Mouse (Mus musculus) hindbrain, embryonic 11.5 days (tissue): ENCODE data around the gene Gm9603. TPM values are rescaled to one million over a fixed set of nuclear protein-coding genes. Genes with fewer than 3 reads are reported as not detected.
"Not testable (repeated sequence)": the region's sequence is repeated elsewhere in the genome, so short reads cannot be mapped to it uniquely, and the experiment has no call there.

Experiments
- ATAC-seq: fragments of 200-750 bp; cut with Nextera tagmentation; 2 replicates; pipeline ENCODE4 v1.8.0; 2017; ENCODE audit warnings: mild to moderate bottlenecking, moderate TSS enrichment, moderate library complexity; ENCODE audit not compliant: low FRiP score
- DNase-seq: peaks from one replicate; pipeline ENCODE4 v3.0.0-alpha.2; 2015; ENCODE audit warnings: low spot score
- H3K27ac ChIP-seq: fragments of 300-500 bp; sonication (generic); 2 replicates; pipeline ENCODE4 v1.5.1; 2014; ENCODE audit warnings: mild to moderate bottlenecking, low read depth, low read length
- H3K27me3 ChIP-seq: fragments of 300-500 bp; sonication (generic); 2 replicates; pipeline ENCODE4 v1.6.1; 2014; ENCODE audit warnings: mild to moderate bottlenecking, low read length, moderate library complexity, mixed read lengths; ENCODE audit not compliant: control insufficient read depth, insufficient read depth
- H3K36me3 ChIP-seq: fragments of 300-500 bp; sonication (generic); 2 replicates; pipeline ENCODE4 v1.6.1; 2014; ENCODE audit warnings: mild to moderate bottlenecking, low read length, moderate library complexity, mixed read lengths; ENCODE audit not compliant: control insufficient read depth, insufficient read depth
- H3K4me1 ChIP-seq: fragments of 300-500 bp; sonication (generic); replicated peaks from 2 replicates; pipeline ENCODE4 v1.6.1; 2014; ENCODE audit warnings: low read length, mixed read lengths; ENCODE audit not compliant: control insufficient read depth, insufficient read depth
- H3K4me2 ChIP-seq: fragments of 300-500 bp; sonication (generic); replicated peaks from 2 replicates; pipeline ENCODE4 v1.6.1; 2014; ENCODE audit warnings: mild to moderate bottlenecking, low read depth, low read length
- H3K4me3 ChIP-seq: fragments of 300-500 bp; sonication (generic); 2 replicates; pipeline ENCODE4 v1.5.1; 2014; ENCODE audit warnings: low read depth, low read length
- H3K9ac ChIP-seq: fragments of 300-500 bp; sonication (generic); 2 replicates; pipeline ENCODE4 v1.6.1; 2014; ENCODE audit warnings: low read depth, low read length
- H3K9me3 ChIP-seq: fragments of 300-500 bp; sonication (generic); 2 replicates; pipeline ENCODE4 v1.6.1; 2016; ENCODE audit warnings: low read length; ENCODE audit not compliant: control insufficient read depth
- WGBS: fragments of 180-500 bp; shearing (Covaris S2); extraction: QIAGEN DNeasy Blood & Tissue Kit; methylation state at CpG from one replicate; pipeline ENCODE4 v1.1.7; 2014; 5-methylcytosine and 5-hydroxymethylcytosine counted together
- polyA plus RNA-seq: library from polyadenylated mRNA; unstranded; fragments of >200 nt; fragmentation: Nextera tagmentation; extraction: Ambion mirVana; gene quantifications from 2 replicates; pipeline ENCODE4 v1.2.1, GENCODE M21; 2014

The Gm9603 gene
- polyA plus RNA-seq, result not detected in 2 replicates

DNA sequence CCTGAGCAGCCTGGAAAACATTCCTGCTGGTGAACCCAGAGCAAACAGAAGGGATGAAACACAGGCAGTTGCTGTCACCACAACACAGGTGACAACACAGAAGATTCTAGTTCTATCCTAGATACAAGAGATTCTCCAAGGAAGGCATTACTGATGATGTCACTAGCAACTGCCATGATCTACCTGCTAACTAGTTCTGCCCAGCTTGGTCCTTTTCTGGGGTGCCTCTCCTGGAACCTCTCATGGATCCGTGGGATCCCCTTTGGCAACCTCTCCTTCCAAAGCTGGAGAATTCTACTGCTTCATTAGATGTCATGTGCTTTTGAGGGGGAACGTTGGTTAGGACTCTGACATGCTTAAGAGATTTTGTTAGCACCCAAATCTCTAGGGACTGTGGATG, at the start of gene Gm9603:
TSS of gene Gm9603 (minus strand) at position 101 of the 400 bp plus-strand sequence.
- no CpG with 5 or more reads among the region's 2 CpGs for WGBS
- ATAC-seq, H3K27ac ChIP-seq, DNase-seq, H3K9me3 ChIP-seq, H3K4me1 ChIP-seq, H3K27me3 ChIP-seq, H3K36me3 ChIP-seq, H3K9ac ChIP-seq, H3K4me3 ChIP-seq, H3K4me2 ChIP-seq: not testable (repeated sequence)

DNA sequence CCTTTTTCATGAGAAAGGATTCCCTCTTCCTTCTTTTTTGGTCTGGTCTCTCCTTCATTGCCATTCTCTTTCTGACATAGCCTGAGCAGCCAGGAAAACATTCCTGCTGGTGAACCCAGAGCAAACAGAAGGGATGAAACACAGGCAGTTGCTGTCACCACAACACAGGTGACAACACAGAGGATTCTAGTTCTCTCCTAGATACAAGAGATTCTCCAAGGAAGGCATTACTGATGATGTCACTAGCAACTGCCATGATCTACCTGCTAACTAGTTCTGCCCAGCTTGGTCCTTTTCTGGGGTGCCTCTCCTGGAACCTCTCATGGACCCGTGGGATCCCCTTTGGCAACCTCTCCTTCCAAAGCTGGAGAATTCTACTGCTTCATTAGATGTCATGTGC, 54.3 kb downstream of the Gm9603 start, which contains the start of gene Gm8265:
TSS of gene Gm8265 (minus strand) at position 101 of the 400 bp plus-strand sequence.
- no CpG with 5 or more reads among the region's 1 CpGs for WGBS
- not testable (repeated sequence) for H3K9ac ChIP-seq, H3K4me3 ChIP-seq, DNase-seq, H3K27ac ChIP-seq, H3K4me1 ChIP-seq, H3K36me3 ChIP-seq, H3K27me3 ChIP-seq, H3K4me2 ChIP-seq, ATAC-seq, H3K9me3 ChIP-seq

Other genes starting within 250 kb of the Gm9603 start
- 0.98 and 1.3 TPM in 2 replicates for gene Gm3194, start 232.0 kb downstream of the Gm9603 start, polyA plus RNA-seq
- gene Gm8246, start 209.6 kb downstream of the Gm9603 start, polyA plus RNA-seq, result not detected in 2 replicates
- gene Gm3187, start 203.2 kb downstream of the Gm9603 start, polyA plus RNA-seq, result not detected in 2 replicates
- gene Gm3488, start 185.8 kb downstream of the Gm9603 start, polyA plus RNA-seq, result 2.0 and 2.5 TPM in 2 replicates
- gene Gm3532, start 149.0 kb downstream of the Gm9603 start, polyA plus RNA-seq, result not detected in 2 replicates
- gene Gm8265, start 54.4 kb downstream of the Gm9603 start, polyA plus RNA-seq, result not detected in 2 replicates
- 0.12 TPM in 1 of 2 replicates, not detected in the other for gene Gm3373, start 54.1 kb upstream of the Gm9603 start, polyA plus RNA-seq
- 1.3 and 1.7 TPM in 2 replicates for gene Gm3383, start 120.5 kb upstream of the Gm9603 start, polyA plus RNA-seq
- gene Gm3424, start 142.9 kb upstream of the Gm9603 start, polyA plus RNA-seq, result not detected in 2 replicates
- 0.10 TPM in 1 of 2 replicates, not detected in the other for gene Gm8237, start 192.9 kb upstream of the Gm9603 start, polyA plus RNA-seq